Mouse (Mus musculus) midbrain, postnatal 0 days (tissue): ENCODE measurements at regions not wholly inside any gene's neighbourhood (a gene's known extent, or its start where the extent isn't known, plus 50 kb on each side); places are given as distances from the start of the nearest gene placed in this dataset.

Experiments
- ATAC-seq: fragments of 200-750 bp; cut with Nextera tagmentation; 2 replicates; pipeline ENCODE4 v1.8.0; 2017; ENCODE audit warnings: moderate number of reproducible peaks, mild to moderate bottlenecking, moderate TSS enrichment, moderate library complexity; ENCODE audit not compliant: low FRiP score
- DNase-seq: peaks from one replicate; pipeline ENCODE4 v3.0.0-alpha.2; 2015; ENCODE audit warnings: low spot score
- H3K27ac ChIP-seq: fragments of 300-500 bp; sonication (generic); 2 replicates; pipeline ENCODE4 v1.5.1; 2014; ENCODE audit warnings: low read depth, mild to moderate bottlenecking, low read length, mixed read lengths
- H3K27me3 ChIP-seq: fragments of 300-500 bp; sonication (generic); 2 replicates; pipeline ENCODE4 v1.6.1; 2014; ENCODE audit warnings: low read length, control low read depth, mixed read lengths; ENCODE audit not compliant: insufficient read depth
- H3K36me3 ChIP-seq: fragments of 300-500 bp; sonication (generic); 2 replicates; pipeline ENCODE4 v1.6.1; 2014; ENCODE audit warnings: low read length, control low read depth, mixed read lengths; ENCODE audit not compliant: insufficient read depth
- H3K4me1 ChIP-seq: fragments of 300-500 bp; sonication (generic); 2 replicates; pipeline ENCODE4 v1.6.1; 2014; ENCODE audit warnings: mild to moderate bottlenecking, control low read depth, antibody characterized with exemption, low read length, mixed read lengths; ENCODE audit not compliant: insufficient read depth
- H3K4me2 ChIP-seq: fragments of 300-500 bp; sonication (generic); 2 replicates; pipeline ENCODE4 v1.6.1; 2014; ENCODE audit warnings: low read depth, mild to moderate bottlenecking, low read length, mixed read lengths; ENCODE audit not compliant: poor library complexity, severe bottlenecking
- H3K4me3 ChIP-seq: fragments of 300-500 bp; sonication (generic); 2 replicates; pipeline ENCODE4 v1.5.1; 2014; ENCODE audit warnings: low read depth, mild to moderate bottlenecking, low read length, moderate library complexity
- H3K9ac ChIP-seq: fragments of 300-500 bp; sonication (generic); replicated peaks from 2 replicates; pipeline ENCODE4 v1.6.1; 2014; ENCODE audit warnings: mild to moderate bottlenecking, low read length, moderate library complexity, mixed read lengths; ENCODE audit not compliant: poor library complexity, severe bottlenecking
- H3K9me3 ChIP-seq: fragments of 300-500 bp; sonication (generic); 2 replicates; pipeline ENCODE4 v1.6.1; 2016; ENCODE audit warnings: low read length, control low read depth
- CTCF ChIP-seq: IDR thresholded peaks from 2 replicates; pipeline ENCODE4 v1.5.1; 2016; ENCODE audit warnings: antibody characterized with exemption, mild to moderate bottlenecking
- WGBS: fragments of 180-500 bp; shearing (Covaris S2); extraction: QIAGEN DNeasy Blood & Tissue Kit; methylation state at CpG from one replicate; pipeline ENCODE4 v1.1.7; 2014; 5-methylcytosine and 5-hydroxymethylcytosine counted together

- H3K36me3 ChIP-seq: no peaks in the 10 kb centered on the region
- ATAC-seq (no peak), DNase-seq (no peak)
- 80% methylated on average over 7 of the region's 7 CpGs for WGBS
- no peaks in the 10 kb centered on the region for H3K9me3 ChIP-seq
- no peak for TF ChIP-seq CTCF
- no peak overlapping the region for H3K4me3 ChIP-seq
- no peak overlapping the region for H3K9ac ChIP-seq
- no peaks in the 10 kb centered on the region for H3K4me1 ChIP-seq
- H3K4me2 ChIP-seq: no peak overlapping the region
- no peak overlapping the region for H3K27ac ChIP-seq
- no peaks in the 10 kb centered on the region for H3K27me3 ChIP-seq
These were observed 99.6 kb upstream of the Tbc1d5 start for GRCm38 (mm10) chr17:51278771-51279170.

DNA sequence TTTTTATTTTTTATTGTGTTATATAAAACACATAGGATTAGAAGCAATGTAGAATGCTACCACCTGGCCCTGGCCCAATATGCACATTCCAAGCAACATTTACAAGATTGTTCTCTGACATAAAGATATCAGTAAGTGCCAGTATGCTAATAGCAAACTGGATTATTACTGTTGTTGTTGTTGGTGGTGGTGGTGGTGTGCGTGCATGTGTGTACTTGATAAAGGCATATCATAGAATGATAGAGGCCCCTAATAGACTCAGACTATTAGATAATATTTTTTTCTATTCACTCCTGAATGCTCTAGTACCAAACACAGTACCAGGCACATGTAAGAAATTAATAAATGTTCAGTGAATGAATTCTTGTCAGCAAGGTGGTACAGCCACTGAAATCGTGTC is 98.9 kb upstream of the Tbc1d5 start:
- no peak overlapping the region for H3K9ac ChIP-seq
- no peak for DNase-seq
- H3K36me3 ChIP-seq: no peaks in the 10 kb centered on the region
- WGBS: 84% methylated on average over 2 of the region's 2 CpGs
- H3K27me3 ChIP-seq: no peaks in the 10 kb centered on the region
- ATAC-seq: no peak
- no peaks in the 10 kb centered on the region for H3K4me1 ChIP-seq
- H3K9me3 ChIP-seq: no peaks in the 10 kb centered on the region
- no peak overlapping the region for H3K27ac ChIP-seq
- no peak for TF ChIP-seq CTCF
- no peak overlapping the region for H3K4me2 ChIP-seq
- no peak overlapping the region for H3K4me3 ChIP-seq

GRCm38 (mm10) chr17:51277161-51277560 is 98.0 kb upstream of the Tbc1d5 start:
- Histone ChIP-seq H3K27ac (no peak overlapping the region), H3K27me3 (no peaks in the 10 kb centered on the region), H3K4me3 (no peak overlapping the region), H3K9ac (no peak overlapping the region), H3K36me3 (no peaks in the 10 kb centered on the region), H3K4me2 (no peak overlapping the region), H3K9me3 (no peaks in the 10 kb centered on the region), H3K4me1 (no peaks in the 10 kb centered on the region)
- ATAC-seq: no peak
- no peak for DNase-seq
- no peak for TF ChIP-seq CTCF

DNA sequence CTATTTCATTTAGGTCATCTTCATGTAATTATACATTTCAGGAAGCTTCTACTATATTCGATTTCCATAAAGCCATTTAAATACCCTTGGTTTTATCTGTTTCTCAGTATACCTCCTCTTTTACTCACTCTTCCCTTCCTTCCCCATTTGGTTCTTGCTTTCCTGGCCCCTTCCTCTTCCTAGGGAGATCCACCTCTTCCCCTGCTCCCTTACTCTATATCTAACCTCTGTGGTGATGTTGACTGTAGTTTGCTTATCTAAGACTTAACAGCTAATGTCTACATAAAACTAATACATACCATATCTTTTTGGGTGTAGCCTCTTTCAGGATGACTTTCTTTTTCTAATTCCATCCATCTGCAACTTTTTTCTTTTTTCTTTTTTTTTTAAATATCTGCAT is 92.9 kb upstream of the Tbc1d5 start:
- 83% methylated on average over 1 of the region's 1 CpGs for WGBS
- Histone ChIP-seq H3K9ac (no peak overlapping the region), H3K4me2 (no peak overlapping the region), H3K4me3 (no peak overlapping the region), H3K27ac (no peak overlapping the region), H3K27me3 (no peaks in the 10 kb centered on the region), H3K4me1 (no peaks in the 10 kb centered on the region), H3K9me3 (no peaks in the 10 kb centered on the region), H3K36me3 (no peaks in the 10 kb centered on the region)
- no peak for TF ChIP-seq CTCF
- DNase-seq (no peak), ATAC-seq (no peak)

DNA sequence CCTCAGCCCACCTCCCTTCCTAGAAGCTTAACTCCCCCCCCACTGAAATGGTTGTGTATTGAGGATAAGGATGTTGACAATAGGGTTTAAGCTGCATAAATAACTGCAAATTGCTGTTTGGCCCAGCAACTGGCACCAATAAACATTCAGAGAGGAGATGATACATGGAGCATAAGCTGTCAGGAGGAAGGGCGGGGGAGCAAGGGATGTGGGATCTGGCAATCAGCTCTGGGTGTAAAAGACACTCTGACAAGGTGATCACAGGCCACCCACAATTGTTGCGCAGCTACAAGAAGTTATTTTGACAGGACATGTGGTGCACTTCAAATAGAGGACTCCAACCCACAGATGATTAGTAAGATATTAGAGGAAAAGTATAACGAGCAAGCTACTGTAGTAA is 83.8 kb upstream of the Tbc1d5 start:
- no peaks in the 10 kb centered on the region for H3K27me3 ChIP-seq
- H3K36me3 ChIP-seq: no peaks in the 10 kb centered on the region
- DNase-seq (no peak), ATAC-seq (peak; percentile 52; the same call in 1 of the 2 replicates)
- no peak for TF ChIP-seq CTCF
- H3K4me2 ChIP-seq: no peak overlapping the region
- no peak overlapping the region for H3K9ac ChIP-seq
- no peak overlapping the region for H3K27ac ChIP-seq
- H3K4me3 ChIP-seq: no peak overlapping the region
- H3K4me1 ChIP-seq: no peaks in the 10 kb centered on the region
- 43% methylated on average over 3 of the region's 3 CpGs for WGBS
- H3K9me3 ChIP-seq: no peaks in the 10 kb centered on the region

DNA sequence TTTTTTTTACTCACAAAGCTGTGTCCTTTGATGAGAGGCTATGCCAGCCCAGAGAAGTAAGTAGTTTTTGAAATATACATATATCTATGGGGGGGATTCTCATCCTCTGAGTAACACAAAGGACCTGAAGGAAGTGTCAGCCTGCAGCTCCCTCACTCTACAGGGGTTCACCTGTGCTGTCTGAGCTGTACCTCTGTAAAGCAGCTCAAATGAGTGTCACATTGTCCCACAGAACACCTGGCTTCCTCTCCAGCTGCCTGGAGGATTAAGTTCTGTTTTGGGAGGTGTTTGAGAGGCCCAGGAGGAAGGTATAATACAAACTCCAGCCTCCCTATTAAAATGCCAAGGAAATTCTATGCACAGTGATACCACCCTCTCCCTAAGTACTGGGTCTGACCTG is 83.3 kb upstream of the Tbc1d5 start:
- Histone ChIP-seq H3K9ac (no peak overlapping the region), H3K27me3 (no peaks in the 10 kb centered on the region), H3K4me1 (no peaks in the 10 kb centered on the region), H3K36me3 (no peaks in the 10 kb centered on the region), H3K27ac (no peak overlapping the region), H3K9me3 (no peaks in the 10 kb centered on the region), H3K4me2 (no peak overlapping the region), H3K4me3 (no peak overlapping the region)
- no peak for ATAC-seq
- DNase-seq: no peak
- TF ChIP-seq CTCF: no peak

- no peaks in the 10 kb centered on the region for H3K9me3 ChIP-seq
- H3K4me3 ChIP-seq: no peak overlapping the region
- no peak overlapping the region for H3K9ac ChIP-seq
- H3K27me3 ChIP-seq: no peaks in the 10 kb centered on the region
- H3K4me2 ChIP-seq: no peak overlapping the region
- TF ChIP-seq CTCF: no peak
- no peak overlapping the region for H3K27ac ChIP-seq
- no peaks in the 10 kb centered on the region for H3K36me3 ChIP-seq
- H3K4me1 ChIP-seq: no peaks in the 10 kb centered on the region
- no peak for ATAC-seq
- no peak for DNase-seq
- WGBS: 82% methylated on average over 5 of the region's 5 CpGs
These were observed 79.2 kb upstream of the Tbc1d5 start for GRCm38 (mm10) chr17:51258316-51258715.
